Mouse (Mus musculus): ENCODE data around the gene Kcnt2. TPM values are rescaled to one million over a fixed set of nuclear protein-coding genes. Genes with fewer than 3 reads are reported as not detected.

Gene Kcnt2
- total and polyA plus RNA-seq, 2 experiments from 2014 or later: 2.7 to 5.4 TPM

GRCm38 (mm10) chr1:140438176-140438575 is 192.2 kb downstream of the Kcnt2 start:
- no peak for ATAC-seq
- WGBS: 67% methylated on average over 5 of the region's 5 CpGs
- Histone ChIP-seq H3K4me1 (ENCODE audit: insufficient read depth, low read length) (no peaks in the 10 kb centered on the region), H3K9ac (replicated peaks; ENCODE audit: low read length) (no peak overlapping the region), H3K4me2 (ENCODE audit: low read depth, low read length) (no peak overlapping the region), H3K27me3 (ENCODE audit: insufficient read depth, low read length) (no peaks in the 10 kb centered on the region), H3K4me3 (ENCODE audit: low read length) (no peak overlapping the region), H3K36me3 (ENCODE audit: insufficient read depth, low read length) (no peaks in the 10 kb centered on the region), H3K9me3 (ENCODE audit: low read length) (no peaks in the 10 kb centered on the region), H3K27ac (no peak overlapping the region)
- TF ChIP-seq CTCF (IDR thresholded peaks at IDR 0.05; ENCODE audit: low read depth): no peak
- DNase-seq (ENCODE audit: low spot score): peak; percentile 2

- Histone ChIP-seq H3K27me3 (ENCODE audit: insufficient read depth, low read length) (no peaks in the 10 kb centered on the region), H3K4me3 (ENCODE audit: low read length) (no peak overlapping the region), H3K36me3 (ENCODE audit: insufficient read depth, low read length) (no peaks in the 10 kb centered on the region), H3K9me3 (ENCODE audit: low read length) (no peaks in the 10 kb centered on the region), H3K9ac (replicated peaks; ENCODE audit: low read length) (no peak overlapping the region), H3K27ac (no peak overlapping the region), H3K4me1 (ENCODE audit: insufficient read depth, low read length) (no peaks in the 10 kb centered on the region), H3K4me2 (ENCODE audit: low read depth, low read length) (no peak overlapping the region)
- ATAC-seq (no peak), DNase-seq (ENCODE audit: low spot score) (no peak)
- WGBS: 80% methylated on average over 1 of the region's 1 CpGs
- no peak for TF ChIP-seq CTCF (IDR thresholded peaks at IDR 0.05; ENCODE audit: low read depth)
Measured at GRCm38 (mm10) chr1:140443904-140444303, 197.9 kb downstream of the Kcnt2 start.

- 84% methylated on average over 5 of the region's 5 CpGs for WGBS
- DNase-seq (ENCODE audit: low spot score): no peak
Measured at GRCm38 (mm10) chr1:140444394-140444793, 198.4 kb downstream of the Kcnt2 start.

GRCm38 (mm10) chr1:140451461-140451860 is 205.5 kb downstream of the Kcnt2 start:
- Histone ChIP-seq H3K4me1 (ENCODE audit: insufficient read depth, low read length) (no peaks in the 10 kb centered on the region), H3K9ac (replicated peaks; ENCODE audit: low read length) (no peak overlapping the region), H3K4me2 (ENCODE audit: low read depth, low read length) (no peak overlapping the region), H3K36me3 (ENCODE audit: insufficient read depth, low read length) (no peaks in the 10 kb centered on the region), H3K4me3 (ENCODE audit: low read length) (no peak overlapping the region), H3K27me3 (ENCODE audit: insufficient read depth, low read length) (no peaks in the 10 kb centered on the region), H3K9me3 (ENCODE audit: low read length) (no peaks in the 10 kb centered on the region), H3K27ac (no peak overlapping the region)
- no peak for TF ChIP-seq CTCF (IDR thresholded peaks at IDR 0.05; ENCODE audit: low read depth)
- ATAC-seq (no peak), DNase-seq (ENCODE audit: low spot score) (peak; percentile 30)
- WGBS: 77% methylated on average over 3 of the region's 3 CpGs

More at GRCm38 (mm10) chr1:140444394-140444793, 198.4 kb downstream of the Kcnt2 start:
- Histone ChIP-seq H3K36me3 (ENCODE audit: insufficient read depth, low read length) (no peaks in the 10 kb centered on the region), H3K9me3 (ENCODE audit: low read length) (no peaks in the 10 kb centered on the region), H3K9ac (replicated peaks; ENCODE audit: low read length) (no peak overlapping the region), H3K4me3 (ENCODE audit: low read length) (no peak overlapping the region), H3K27me3 (ENCODE audit: insufficient read depth, low read length) (no peaks in the 10 kb centered on the region), H3K4me1 (ENCODE audit: insufficient read depth, low read length) (no peaks in the 10 kb centered on the region), H3K4me2 (ENCODE audit: low read depth, low read length) (no peak overlapping the region), H3K27ac (no peak overlapping the region)
- TF ChIP-seq CTCF (IDR thresholded peaks at IDR 0.05; ENCODE audit: low read depth): no peak
- ATAC-seq: no peak

GRCm38 (mm10) chr1:140451924-140452323 is 206.0 kb downstream of the Kcnt2 start:
- H3K9ac ChIP-seq (replicated peaks; ENCODE audit: low read length): no peak overlapping the region
- WGBS: 59% methylated on average over 1 of the region's 1 CpGs
- no peak for TF ChIP-seq CTCF (IDR thresholded peaks at IDR 0.05; ENCODE audit: low read depth)
- H3K9me3 ChIP-seq (ENCODE audit: low read length): no peaks in the 10 kb centered on the region
- ATAC-seq: no peak
- no peaks in the 10 kb centered on the region for H3K36me3 ChIP-seq (ENCODE audit: insufficient read depth, low read length)
- H3K4me1 ChIP-seq (ENCODE audit: insufficient read depth, low read length): no peaks in the 10 kb centered on the region
- no peaks in the 10 kb centered on the region for H3K27me3 ChIP-seq (ENCODE audit: insufficient read depth, low read length)
- H3K27ac ChIP-seq: no peak overlapping the region
- peak; percentile 14 for DNase-seq (ENCODE audit: low spot score)
- no peak overlapping the region for H3K4me2 ChIP-seq (ENCODE audit: low read depth, low read length)
- no peak overlapping the region for H3K4me3 ChIP-seq (ENCODE audit: low read length)

GRCm38 (mm10) chr1:140455903-140456302 is 209.9 kb downstream of the Kcnt2 start:
- DNase-seq (ENCODE audit: low spot score): no peak
- Histone ChIP-seq H3K4me1 (ENCODE audit: insufficient read depth, low read length) (no peaks in the 10 kb centered on the region), H3K4me2 (ENCODE audit: low read depth, low read length) (no peak overlapping the region), H3K27ac (no peak overlapping the region), H3K27me3 (ENCODE audit: insufficient read depth, low read length) (no peaks in the 10 kb centered on the region), H3K4me3 (ENCODE audit: low read length) (no peak overlapping the region), H3K9ac (replicated peaks; ENCODE audit: low read length) (no peak overlapping the region), H3K9me3 (ENCODE audit: low read length) (no peaks in the 10 kb centered on the region), H3K36me3 (ENCODE audit: insufficient read depth, low read length) (no peaks in the 10 kb centered on the region)
- 82% methylated on average over 2 of the region's 2 CpGs for WGBS
- TF ChIP-seq CTCF (IDR thresholded peaks at IDR 0.05; ENCODE audit: low read depth): no peak
- ATAC-seq: no peak

- DNase-seq (ENCODE audit: low spot score): no peak
- no peak overlapping the region for H3K9ac ChIP-seq (replicated peaks; ENCODE audit: low read length)
- ATAC-seq: no peak
- H3K4me1 ChIP-seq (ENCODE audit: insufficient read depth, low read length): no peaks in the 10 kb centered on the region
- WGBS: 91% methylated on average over 2 of the region's 2 CpGs
- H3K36me3 ChIP-seq (ENCODE audit: insufficient read depth, low read length): no peaks in the 10 kb centered on the region
- H3K27me3 ChIP-seq (ENCODE audit: insufficient read depth, low read length): no peaks in the 10 kb centered on the region
- no peaks in the 10 kb centered on the region for H3K9me3 ChIP-seq (ENCODE audit: low read length)
- H3K4me3 ChIP-seq (ENCODE audit: low read length): no peak overlapping the region
- no peak overlapping the region for H3K27ac ChIP-seq
- H3K4me2 ChIP-seq (ENCODE audit: low read depth, low read length): no peak overlapping the region
- TF ChIP-seq CTCF (IDR thresholded peaks at IDR 0.05; ENCODE audit: low read depth): no peak
Measured at GRCm38 (mm10) chr1:140456873-140457272, 210.9 kb downstream of the Kcnt2 start.

Measured in hindbrain, postnatal 0 days (tissue).